Mouse (Mus musculus): ENCODE results near the gene Bcl11b. TPM values are rescaled to one million over a fixed set of nuclear protein-coding genes. Genes with fewer than 3 reads are reported as not detected.

The Bcl11b gene
- polyA plus RNA-seq, 1 experiment from 2014 or later: 0.30 TPM

- Histone ChIP-seq H3K27me3 (replicated peaks) (no peaks in the 10 kb centered on the region; the same call in 1 of the 2 replicates), H3K4me3 (no peak overlapping the region), H3K9me3 (replicated peaks) (no peaks in the 10 kb centered on the region), H3K4me1 (no peaks in the 10 kb centered on the region), H3K36me3 (no peaks in the 10 kb centered on the region), H3K4me2 (no peak overlapping the region), H3K27ac (no peak overlapping the region), H3K9ac (no peak overlapping the region)
- WGBS (ENCODE audit: insufficient replicate concordance): 65% methylated on average over 10 of the region's 10 CpGs
- ATAC-seq: no peak
Measured at GRCm38 (mm10) chr12:107949416-107949815, 54.0 kb downstream of the Bcl11b start.

DNA sequence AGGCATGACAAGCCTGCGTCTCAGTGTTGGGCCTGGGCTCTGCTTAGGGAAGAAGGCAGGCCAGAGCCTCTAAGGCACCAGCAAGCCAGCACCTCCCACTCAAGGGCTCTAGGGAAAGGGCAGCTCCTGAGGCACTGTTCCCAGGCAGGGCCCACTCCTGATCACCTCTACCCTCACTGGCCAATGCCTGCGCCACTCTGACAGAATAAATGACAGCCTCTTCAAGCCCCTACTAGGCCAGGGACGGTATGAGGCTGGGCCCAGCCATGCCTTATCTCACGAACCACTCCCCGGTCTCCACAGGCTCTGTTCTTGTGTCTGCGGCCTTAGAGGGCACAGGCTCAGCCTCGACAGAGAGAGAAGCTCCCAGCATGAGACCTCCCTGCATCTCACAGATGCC, 61.3 kb downstream of the Bcl11b start:
- H3K27me3 ChIP-seq (replicated peaks): no peaks in the 10 kb centered on the region
- no peaks in the 10 kb centered on the region for H3K9me3 ChIP-seq (replicated peaks)
- H3K4me1 ChIP-seq: no peaks in the 10 kb centered on the region
- H3K4me3 ChIP-seq: no peak overlapping the region
- H3K4me2 ChIP-seq: no peak overlapping the region
- H3K27ac ChIP-seq: no peak overlapping the region
- 37% methylated on average over 7 of the region's 7 CpGs for WGBS (ENCODE audit: insufficient replicate concordance)
- no peak overlapping the region for H3K9ac ChIP-seq
- H3K36me3 ChIP-seq: no peaks in the 10 kb centered on the region
- ATAC-seq: no peak

DNA sequence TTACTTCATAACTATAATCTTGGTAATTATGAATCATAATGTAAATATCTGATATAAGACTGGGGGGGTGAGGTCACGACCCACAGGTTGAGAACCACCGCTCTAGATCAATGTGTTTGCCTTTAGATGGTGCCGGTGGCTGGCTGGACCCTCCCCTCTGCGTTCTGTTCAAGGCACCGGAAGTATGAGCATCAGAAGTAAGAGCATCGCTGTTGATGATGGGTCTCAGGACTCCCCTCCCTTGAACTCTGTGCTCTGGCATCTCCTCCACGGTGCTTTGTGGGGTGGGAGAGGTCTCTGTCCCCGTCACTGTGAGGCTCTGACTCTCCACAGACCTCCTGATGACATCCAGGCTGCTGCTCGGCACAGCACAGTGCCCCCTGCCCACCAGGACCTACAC, 62.6 kb downstream of the Bcl11b start:
- Histone ChIP-seq H3K4me2 (no peak overlapping the region), H3K9me3 (replicated peaks) (no peaks in the 10 kb centered on the region), H3K27me3 (replicated peaks) (no peaks in the 10 kb centered on the region), H3K36me3 (no peaks in the 10 kb centered on the region), H3K27ac (no peak overlapping the region), H3K9ac (no peak overlapping the region), H3K4me3 (no peak overlapping the region), H3K4me1 (no peaks in the 10 kb centered on the region)
- ATAC-seq: no peak
- 68% methylated on average over 9 of the region's 9 CpGs for WGBS (ENCODE audit: insufficient replicate concordance)

DNA sequence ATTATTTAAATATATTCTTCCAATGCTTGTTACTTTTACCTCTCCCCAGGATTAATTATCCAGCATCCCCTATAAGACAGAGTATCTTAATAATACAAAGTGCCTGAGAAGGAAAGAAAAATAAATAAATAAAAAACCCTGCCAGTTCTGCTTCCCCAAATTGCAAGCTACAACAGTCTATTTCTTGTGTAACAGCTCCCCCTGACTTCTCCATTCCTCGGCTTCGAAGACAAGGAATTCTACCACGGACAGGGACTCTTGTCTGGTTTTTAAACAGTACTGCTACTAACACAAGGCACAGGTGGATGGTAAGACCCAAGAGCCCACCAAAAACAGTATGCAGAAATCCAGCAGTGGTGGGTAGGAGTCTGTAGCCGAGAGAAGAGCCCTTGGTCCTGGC, 64.2 kb downstream of the Bcl11b start:
- Histone ChIP-seq H3K27me3 (replicated peaks) (no peaks in the 10 kb centered on the region), H3K4me3 (no peak overlapping the region), H3K36me3 (no peaks in the 10 kb centered on the region), H3K9me3 (replicated peaks) (no peaks in the 10 kb centered on the region), H3K4me2 (no peak overlapping the region), H3K4me1 (no peaks in the 10 kb centered on the region), H3K27ac (no peak overlapping the region), H3K9ac (no peak overlapping the region)
- 52% methylated on average over 4 of the region's 4 CpGs for WGBS (ENCODE audit: insufficient replicate concordance)
- no peak for ATAC-seq

DNA sequence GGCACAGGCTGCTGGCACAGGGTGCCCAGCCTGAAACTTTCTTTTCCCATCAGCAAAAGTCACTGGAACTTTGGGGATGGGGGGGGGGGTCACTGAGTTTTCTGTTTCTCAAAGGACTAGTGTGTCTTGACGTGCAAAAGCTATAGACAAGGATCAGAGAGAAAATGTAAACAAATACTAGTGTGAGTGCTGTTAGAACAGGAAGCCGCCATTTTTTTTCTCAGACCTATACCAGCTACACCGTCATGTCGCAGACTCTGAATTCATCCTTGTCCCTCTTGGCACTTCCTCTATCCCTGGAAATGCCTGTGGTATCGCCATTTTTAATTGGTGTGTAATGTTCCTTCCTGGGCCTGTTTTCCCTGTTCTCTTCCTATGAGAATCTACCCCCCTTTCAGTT, 66.4 kb downstream of the Bcl11b start:
- Histone ChIP-seq H3K27me3 (replicated peaks) (no peaks in the 10 kb centered on the region), H3K9ac (no peak overlapping the region), H3K27ac (no peak overlapping the region), H3K4me3 (no peak overlapping the region), H3K4me2 (no peak overlapping the region), H3K4me1 (no peaks in the 10 kb centered on the region), H3K36me3 (no peaks in the 10 kb centered on the region), H3K9me3 (replicated peaks) (no peaks in the 10 kb centered on the region)
- WGBS (ENCODE audit: insufficient replicate concordance): 68% methylated on average over 5 of the region's 5 CpGs
- ATAC-seq: no peak

- Histone ChIP-seq H3K36me3 (no peaks in the 10 kb centered on the region), H3K4me1 (no peaks in the 10 kb centered on the region), H3K27me3 (replicated peaks) (no peaks in the 10 kb centered on the region), H3K4me2 (no peak overlapping the region), H3K4me3 (no peak overlapping the region), H3K9me3 (replicated peaks) (no peaks in the 10 kb centered on the region), H3K9ac (no peak overlapping the region), H3K27ac (no peak overlapping the region)
- no peak for ATAC-seq
- 61% methylated on average over 7 of the region's 7 CpGs for WGBS (ENCODE audit: insufficient replicate concordance)
Measured at GRCm38 (mm10) chr12:107936406-107936805, 67.0 kb downstream of the Bcl11b start.

DNA sequence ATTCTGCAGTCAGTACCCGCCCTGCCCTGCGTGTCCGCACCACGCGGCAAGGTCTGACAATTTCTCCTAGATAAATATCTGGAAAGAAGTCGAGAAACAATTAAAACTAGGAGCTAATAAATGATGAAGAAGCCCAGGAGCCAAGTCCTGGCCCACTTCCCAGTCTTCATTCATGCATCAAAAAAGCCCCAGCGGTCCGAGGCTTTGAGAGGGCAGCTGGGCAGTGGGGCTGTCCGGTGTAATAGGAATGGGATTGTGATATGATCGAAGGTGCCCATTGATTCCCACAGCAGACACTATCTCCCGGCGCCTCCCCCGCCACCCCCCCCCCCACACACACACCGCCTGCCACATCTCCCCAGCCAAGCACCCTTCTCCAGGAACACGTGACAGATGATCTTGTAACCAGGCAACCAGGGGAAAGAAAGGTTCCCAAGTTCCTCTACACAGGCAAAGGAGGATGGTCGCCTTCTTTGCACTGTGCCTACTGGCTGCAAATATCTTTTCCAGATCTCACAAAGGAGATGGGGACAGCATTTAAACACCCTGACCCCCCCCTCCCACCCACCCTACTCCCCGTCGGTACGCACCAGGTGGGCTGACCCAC, 68.5 kb downstream of the Bcl11b start:
- Histone ChIP-seq H3K27ac (no peak overlapping the region), H3K27me3 (replicated peaks) (no peaks in the 10 kb centered on the region), H3K4me1 (no peaks in the 10 kb centered on the region), H3K4me2 (no peak overlapping the region), H3K36me3 (no peaks in the 10 kb centered on the region), H3K9me3 (replicated peaks) (no peaks in the 10 kb centered on the region), H3K4me3 (no peak overlapping the region), H3K9ac (no peak overlapping the region)
- no peak for ATAC-seq
- 70% methylated on average over 19 of the region's 19 CpGs for WGBS (ENCODE audit: insufficient replicate concordance)

DNA sequence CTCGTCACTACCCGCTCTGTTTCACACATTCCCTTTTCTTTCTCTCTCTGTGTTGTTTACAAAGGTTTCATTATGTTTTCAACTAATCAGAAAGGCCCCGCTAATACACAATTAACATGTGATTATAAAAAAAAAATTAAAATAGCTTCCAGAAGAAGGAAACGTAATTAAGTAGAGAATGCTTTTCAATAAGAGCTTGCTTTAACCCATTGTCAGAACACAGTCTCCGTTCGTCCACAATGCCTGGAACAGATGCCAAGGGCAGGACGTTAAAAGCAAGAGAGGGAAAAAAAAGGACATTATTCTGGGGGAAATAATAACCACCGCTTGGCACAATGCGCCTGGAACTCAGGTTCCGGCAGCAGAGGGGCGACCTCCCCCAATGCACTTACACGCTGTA, 71.3 kb downstream of the Bcl11b start:
- 74% methylated on average over 12 of the region's 12 CpGs for WGBS (ENCODE audit: insufficient replicate concordance)
- no peak for ATAC-seq
- H3K36me3 ChIP-seq: no peaks in the 10 kb centered on the region
- H3K9ac ChIP-seq: no peak overlapping the region
- H3K4me2 ChIP-seq: no peak overlapping the region
- no peaks in the 10 kb centered on the region for H3K27me3 ChIP-seq (replicated peaks)
- no peaks in the 10 kb centered on the region for H3K9me3 ChIP-seq (replicated peaks)
- no peaks in the 10 kb centered on the region for H3K4me1 ChIP-seq
- H3K4me3 ChIP-seq: no peak overlapping the region
- H3K27ac ChIP-seq: no peak overlapping the region

DNA sequence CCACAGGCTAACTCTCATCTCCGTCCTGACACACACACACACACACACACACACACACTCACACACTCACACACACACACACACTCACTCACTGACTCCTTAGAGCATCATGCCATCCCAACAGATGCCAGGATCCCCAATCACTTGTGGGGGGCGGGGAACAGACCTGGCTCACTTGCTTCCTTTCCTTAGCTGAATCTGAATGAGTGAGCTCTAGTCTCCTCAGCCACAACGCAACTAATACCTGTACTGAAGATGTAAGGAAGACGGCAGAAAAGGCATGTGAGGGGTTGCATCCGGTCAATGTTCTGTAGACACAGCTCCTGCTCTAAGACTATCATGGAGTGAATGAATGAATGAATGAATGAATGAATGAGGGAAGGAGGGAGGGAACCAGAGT, 71.9 kb downstream of the Bcl11b start:
- H3K9ac ChIP-seq: no peak overlapping the region
- H3K9me3 ChIP-seq (replicated peaks): no peaks in the 10 kb centered on the region
- no peaks in the 10 kb centered on the region for H3K36me3 ChIP-seq
- no peaks in the 10 kb centered on the region for H3K4me1 ChIP-seq
- H3K4me3 ChIP-seq: no peak overlapping the region
- 71% methylated on average over 5 of the region's 5 CpGs for WGBS (ENCODE audit: insufficient replicate concordance)
- no peak overlapping the region for H3K4me2 ChIP-seq
- no peak overlapping the region for H3K27ac ChIP-seq
- H3K27me3 ChIP-seq (replicated peaks): no peaks in the 10 kb centered on the region
- ATAC-seq: no peak

DNA sequence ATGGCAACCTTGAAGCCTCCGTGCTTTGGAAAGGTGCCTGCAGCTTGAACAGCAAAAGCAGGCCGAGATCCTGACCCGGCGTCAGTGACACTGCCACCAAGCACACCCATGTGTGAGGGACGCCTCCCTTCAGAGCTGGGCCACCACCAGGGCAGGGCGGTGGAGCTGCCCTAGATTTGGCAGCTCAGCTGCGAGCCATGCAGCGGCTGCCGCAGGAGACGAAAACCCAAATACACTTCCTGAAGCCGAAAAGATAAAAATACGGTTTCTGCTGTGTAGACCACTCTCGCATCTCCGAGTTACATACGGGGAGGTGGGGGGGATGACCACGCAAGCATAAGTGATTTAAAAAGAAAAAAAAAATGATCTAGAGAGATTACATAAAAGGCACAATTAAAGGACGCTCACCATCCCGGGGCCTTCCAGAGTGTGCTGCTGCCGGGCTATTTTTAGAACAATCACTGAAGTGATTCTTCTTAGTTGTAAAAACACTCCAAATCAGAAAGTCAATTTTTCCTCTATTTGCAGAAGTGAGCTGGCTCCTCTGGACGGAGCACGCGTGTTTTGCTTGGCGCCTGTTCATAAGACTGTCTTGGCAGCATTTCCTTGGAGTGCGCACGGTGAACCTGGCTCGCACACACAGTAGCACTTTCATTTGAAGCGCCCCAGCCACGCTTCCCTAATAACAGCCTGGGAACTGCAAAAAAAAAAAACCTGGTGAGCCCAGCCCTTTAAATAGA, 72.6 kb downstream of the Bcl11b start:
- no peaks in the 10 kb centered on the region for H3K36me3 ChIP-seq
- no peaks in the 10 kb centered on the region for H3K27me3 ChIP-seq (replicated peaks)
- H3K4me1 ChIP-seq: no peaks in the 10 kb centered on the region
- H3K4me2 ChIP-seq: no peak overlapping the region
- no peak for ATAC-seq
- 69% methylated on average over 28 of the region's 28 CpGs for WGBS (ENCODE audit: insufficient replicate concordance)
- no peak overlapping the region for H3K4me3 ChIP-seq
- H3K9me3 ChIP-seq (replicated peaks): no peaks in the 10 kb centered on the region
- no peak overlapping the region for H3K9ac ChIP-seq
- H3K27ac ChIP-seq: no peak overlapping the region

- no peak for ATAC-seq
- Histone ChIP-seq H3K4me2 (no peak overlapping the region), H3K27me3 (replicated peaks) (no peaks in the 10 kb centered on the region), H3K36me3 (no peaks in the 10 kb centered on the region), H3K9me3 (replicated peaks) (no peaks in the 10 kb centered on the region), H3K9ac (no peak overlapping the region), H3K4me3 (no peak overlapping the region), H3K27ac (no peak overlapping the region), H3K4me1 (no peaks in the 10 kb centered on the region)
- 66% methylated on average over 7 of the region's 7 CpGs for WGBS (ENCODE audit: insufficient replicate concordance)
Measured at GRCm38 (mm10) chr12:107928905-107929304, 74.5 kb downstream of the Bcl11b start.

DNA sequence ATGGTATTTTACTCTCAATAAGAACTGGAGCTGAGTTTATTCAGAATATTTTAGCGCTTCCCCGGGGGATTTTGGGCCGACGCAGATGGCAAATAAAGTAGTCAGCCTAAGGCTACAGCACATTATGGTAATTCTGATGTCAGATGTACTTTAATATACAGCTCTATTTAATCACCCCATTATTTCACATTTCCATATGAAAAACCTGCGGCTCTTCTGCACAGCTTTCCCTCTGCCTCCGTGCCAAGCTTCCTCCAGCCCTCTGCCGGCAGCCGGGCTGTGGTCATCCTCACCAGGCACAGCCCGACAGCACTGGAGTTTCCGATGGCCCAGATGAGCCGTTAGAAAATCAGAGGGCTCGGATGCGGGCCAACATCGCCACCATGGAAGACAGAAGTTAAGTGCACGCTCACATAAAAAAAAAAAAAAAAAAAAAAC, 74.9 kb downstream of the Bcl11b start:
- no peak overlapping the region for H3K4me2 ChIP-seq
- no peak for ATAC-seq
- H3K9ac ChIP-seq: no peak overlapping the region
- H3K4me1 ChIP-seq: no peaks in the 10 kb centered on the region
- no peaks in the 10 kb centered on the region for H3K27me3 ChIP-seq (replicated peaks)
- whole genome bisulfite sequencing (ENCODE audit: insufficient replicate concordance): 77% methylated on average over 15 of the region's 15 CpGs
- H3K4me3 ChIP-seq: no peak overlapping the region
- no peaks in the 10 kb centered on the region for H3K36me3 ChIP-seq
- no peak overlapping the region for H3K27ac ChIP-seq
- no peaks in the 10 kb centered on the region for H3K9me3 ChIP-seq (replicated peaks)

All from liver, embryonic 12.5 days (tissue).